Mouse (Mus musculus): ENCODE measurements around the gene Nrde2. TPM values are rescaled to one million over a fixed set of nuclear protein-coding genes. Genes with fewer than 3 reads are reported as not detected.

Nrde2 gene
- total RNA-seq, 2 experiments from 2014 or later: 16.9 to 17.7 TPM

GRCm38 (mm10) chr12:100126968-100127865 is 32.2 kb downstream of the Nrde2 start:
- peak in 1 of 2 experiments; percentile 22 for DNase-seq (ENCODE audit: low spot score in 2 of 2)

GRCm38 (mm10) chr12:100124913-100125798 is 34.3 kb downstream of the Nrde2 start:
- no peak for DNase-seq (ENCODE audit: low spot score in 2 of 2)

DNA sequence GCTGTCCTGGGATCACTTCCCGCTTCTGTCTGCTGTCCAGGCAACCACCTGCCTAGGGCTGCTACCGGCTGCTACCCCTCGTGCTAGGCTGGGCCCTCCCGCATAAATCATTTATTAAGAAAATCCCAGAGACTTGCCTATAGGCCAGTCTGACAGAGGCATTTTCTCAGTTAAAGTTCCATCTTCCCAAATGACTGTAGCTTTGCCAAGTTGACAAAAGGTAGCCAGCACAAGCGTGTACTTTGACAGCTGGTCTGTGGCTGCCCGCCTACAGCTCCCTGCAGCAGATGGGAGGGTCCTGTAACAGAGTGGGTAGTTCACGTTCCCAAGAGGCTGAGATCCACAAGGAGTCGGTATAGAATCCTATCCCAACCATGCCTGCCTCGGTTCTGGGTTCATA is 36.0 kb downstream of the Nrde2 start:
- DNase-seq (ENCODE audit: low spot score in 2 of 2): peak; percentile 76 to 88

DNA sequence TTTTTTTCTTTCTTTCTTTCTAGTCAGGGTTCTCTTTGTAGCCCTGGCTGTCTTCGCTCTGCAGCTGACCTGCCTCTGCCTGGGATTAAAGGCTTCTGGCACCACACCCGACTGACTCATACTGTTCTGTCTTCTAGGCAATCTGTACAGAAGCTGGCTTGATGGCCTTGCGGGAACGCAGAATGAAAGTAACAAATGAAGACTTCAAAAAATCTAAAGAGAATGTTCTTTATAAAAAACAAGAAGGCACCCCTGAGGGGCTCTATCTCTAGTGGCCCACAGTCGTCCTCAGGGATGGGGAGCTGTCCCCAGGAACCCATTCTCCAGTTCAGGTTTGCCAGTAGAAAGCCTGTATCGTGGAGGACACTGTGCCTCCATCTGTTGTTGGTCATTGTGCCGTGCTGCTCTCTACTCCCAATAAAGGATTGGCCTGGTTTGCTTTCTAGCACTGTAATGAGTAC is 36.5 kb downstream of the Nrde2 start:
- DNase-seq (ENCODE audit: low spot score in 2 of 2): peak in 1 of 2 experiments; percentile 55

- DNase-seq (ENCODE audit: low spot score in 2 of 2): no peak
Measured at GRCm38 (mm10) chr12:100115982-100116381, 43.5 kb downstream of the Nrde2 start.

DNA sequence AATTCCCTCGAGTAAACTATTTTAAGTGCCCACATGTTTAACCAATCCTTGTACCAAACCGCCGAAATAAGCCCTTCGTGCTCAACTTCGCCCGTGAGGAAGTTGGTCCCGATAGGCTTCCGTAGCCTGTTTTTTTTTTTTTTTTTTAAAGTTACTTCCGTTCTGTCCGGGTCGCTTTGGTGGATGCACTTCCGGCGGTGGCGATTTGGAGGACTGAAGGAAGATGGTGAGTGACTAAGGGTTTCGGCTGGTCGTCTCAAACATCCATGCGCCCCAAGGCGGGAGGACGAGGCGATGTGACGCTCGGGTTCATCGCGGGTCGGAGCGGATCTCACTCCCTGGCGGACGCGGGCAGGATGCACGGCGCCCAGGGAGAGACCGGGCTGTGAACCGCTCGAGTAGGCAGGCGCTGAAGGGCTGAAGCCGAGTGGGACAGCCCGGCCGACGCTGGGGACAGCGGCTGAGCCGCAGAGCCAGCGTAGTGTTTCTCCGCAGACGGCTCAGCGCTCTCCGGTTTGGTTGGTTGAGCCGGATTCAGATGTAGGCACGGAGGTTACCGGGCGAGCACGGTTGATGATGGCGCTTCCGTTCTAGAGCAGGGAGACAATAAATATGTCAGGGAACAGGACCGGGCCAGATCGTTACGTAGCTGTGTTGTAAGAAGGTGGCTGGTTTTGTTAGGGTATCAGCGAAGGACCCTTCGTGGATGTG is 49.3 kb downstream of the Nrde2 start, which contains the start of gene Psmc1:
Gene Psmc1 (plus strand): TSS at position 169 of the 711 bp plus-strand sequence.
- peak; percentile 75 to 82 for DNase-seq (ENCODE audit: low spot score in 2 of 2)

DNA sequence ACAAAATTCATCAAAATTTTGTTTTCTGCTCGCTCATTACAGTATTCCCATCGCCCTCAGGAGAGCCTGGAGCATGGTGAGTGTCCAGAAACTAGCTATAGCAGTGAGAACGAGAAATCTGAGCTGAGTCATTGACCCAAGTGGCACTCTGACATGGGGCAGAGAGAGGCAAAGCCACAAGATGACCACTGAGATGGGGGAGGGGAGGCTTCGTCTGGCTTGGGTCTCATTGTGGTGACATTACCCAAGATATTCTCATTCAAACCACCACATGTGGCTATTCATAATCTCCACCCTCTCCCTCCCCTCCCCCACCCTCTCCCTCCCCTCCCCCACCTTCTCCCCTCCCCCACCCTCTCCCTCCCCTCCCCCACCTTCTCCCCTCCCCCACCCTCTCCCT is 52.0 kb downstream of the Nrde2 start:
- no peak for DNase-seq (ENCODE audit: low spot score in 2 of 2)

GRCm38 (mm10) chr12:100106275-100106895 is 53.1 kb downstream of the Nrde2 start:
- peak; percentile 82 to 90 for DNase-seq (ENCODE audit: low spot score in 2 of 2)

DNA sequence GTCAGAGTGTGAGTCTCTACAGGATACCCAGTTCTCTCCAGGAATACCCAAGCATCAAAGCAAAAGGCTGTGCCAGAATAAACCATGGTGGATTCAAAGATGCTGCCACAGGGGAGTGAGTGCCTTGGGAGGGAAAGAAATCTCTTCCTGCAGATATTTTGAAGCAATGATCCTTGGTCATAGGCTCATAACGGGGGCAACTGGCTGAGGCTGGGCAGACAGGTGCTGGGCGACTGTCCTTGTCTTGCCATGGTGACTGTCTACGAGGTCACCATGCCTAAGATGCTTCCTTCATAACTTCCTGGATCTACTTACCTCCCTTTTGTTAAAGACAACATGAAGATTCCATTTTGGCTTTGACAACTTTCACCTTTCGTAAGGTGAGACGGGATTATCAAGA is 54.9 kb downstream of the Nrde2 start:
- DNase-seq (ENCODE audit: low spot score in 2 of 2): no peak

- DNase-seq (ENCODE audit: low spot score in 2 of 2): no peak
Measured at GRCm38 (mm10) chr12:100101651-100102050, 57.8 kb downstream of the Nrde2 start.

- DNase-seq (ENCODE audit: low spot score in 2 of 2): no peak
Measured at GRCm38 (mm10) chr12:100100707-100101030, 58.8 kb downstream of the Nrde2 start.

DNA sequence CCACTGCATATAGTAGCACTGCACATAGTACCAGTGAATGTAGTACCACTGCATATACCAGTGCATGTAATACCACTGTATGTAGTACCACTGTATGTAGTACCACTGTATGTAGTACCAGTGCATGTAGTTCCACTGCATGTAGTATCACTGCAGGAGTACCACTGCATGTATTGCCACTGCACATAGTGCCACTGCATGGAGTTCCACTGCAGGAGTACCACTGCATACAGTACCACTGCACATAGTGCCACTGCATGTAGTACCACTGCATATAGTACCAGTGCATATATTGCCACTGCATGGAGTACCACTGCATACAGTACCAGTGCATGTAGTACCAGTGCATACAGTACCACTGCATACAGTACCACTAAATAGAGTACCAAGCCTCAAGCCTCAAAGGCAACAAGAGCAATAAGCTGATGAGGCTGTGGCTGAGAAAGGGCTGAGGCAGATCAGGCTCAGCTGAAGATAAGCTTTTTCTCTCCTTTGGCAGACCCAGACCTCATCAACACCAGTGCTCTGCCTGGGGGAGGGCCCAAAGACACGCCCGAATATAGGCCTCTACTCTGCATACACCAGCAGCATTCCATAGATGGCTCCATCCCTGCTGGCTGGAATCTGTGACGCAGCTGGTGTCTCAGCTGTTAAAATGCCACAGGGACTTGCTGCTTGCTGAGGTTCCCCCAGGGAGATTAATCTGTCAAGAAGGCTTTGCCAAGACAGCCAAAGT is 59.3 kb downstream of the Nrde2 start:
- DNase-seq (ENCODE audit: low spot score in 2 of 2): no peak

DNA sequence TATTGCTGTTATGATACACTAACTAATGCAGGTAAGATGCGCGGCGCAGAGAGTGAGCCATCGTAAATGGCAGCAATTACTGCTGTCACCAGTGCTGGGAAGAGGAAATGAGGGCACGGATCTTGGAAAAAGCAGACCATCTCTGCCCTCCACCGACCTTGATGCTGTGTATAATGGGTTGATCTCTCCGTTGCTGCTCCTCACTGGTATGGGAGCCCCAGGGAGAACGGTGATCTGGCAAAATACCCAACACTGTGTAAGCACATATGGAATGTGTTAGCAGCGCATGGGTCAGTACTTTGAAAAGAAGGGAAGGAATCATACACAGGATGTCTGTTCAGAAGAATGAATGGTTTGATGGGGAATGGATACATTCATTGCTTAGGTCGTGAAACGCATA is 66.4 kb downstream of the Nrde2 start:
- no peak for DNase-seq (ENCODE audit: low spot score in 2 of 2)

DNA sequence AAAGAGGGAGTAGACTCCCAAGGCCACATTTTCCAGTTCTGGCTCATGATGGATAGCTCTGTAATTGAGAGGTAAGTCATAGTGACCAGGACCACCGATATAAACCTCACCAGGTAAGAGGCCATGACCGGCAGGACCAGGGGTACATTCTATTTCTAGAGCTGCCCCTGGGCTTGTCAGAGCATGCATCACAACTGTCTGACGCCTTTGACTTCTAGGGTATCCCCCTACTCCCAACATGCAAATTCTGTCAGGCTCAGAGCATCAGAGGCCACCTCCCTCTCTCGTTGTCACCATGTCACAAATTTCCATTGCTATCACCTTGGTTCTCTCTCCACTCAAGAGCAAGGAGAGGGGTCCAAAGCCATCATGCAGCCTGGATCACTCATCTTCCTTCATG is 68.7 kb downstream of the Nrde2 start:
- no peak for DNase-seq (ENCODE audit: low spot score in 2 of 2)

GRCm38 (mm10) chr12:100089265-100089664 is 70.2 kb downstream of the Nrde2 start:
- DNase-seq (ENCODE audit: low spot score in 2 of 2): no peak

- no peak for DNase-seq (ENCODE audit: low spot score in 2 of 2)
Measured at GRCm38 (mm10) chr12:100088026-100088425, 71.4 kb downstream of the Nrde2 start.

GRCm38 (mm10) chr12:100079636-100080286 is 79.7 kb downstream of the Nrde2 start:
- no peak for DNase-seq (ENCODE audit: low spot score in 2 of 2)

GRCm38 (mm10) chr12:100075715-100076114 is 83.7 kb downstream of the Nrde2 start:
- DNase-seq (ENCODE audit: low spot score in 2 of 2): no peak
